Mouse (Mus musculus) embryonic facial prominence, embryonic 10.5 days (tissue): ENCODE data around the gene Nelfb. TPM values are rescaled to one million over a fixed set of nuclear protein-coding genes. Genes with fewer than 3 reads are reported as not detected.

ENCODE experiments used
- DNase-seq: peaks from one replicate; pipeline ENCODE4 v3.0.0-alpha.2; 2017; ENCODE audit warnings: low spot score
- H3K27ac ChIP-seq: fragments of 300-500 bp; sonication (generic); replicated peaks from 2 replicates; pipeline ENCODE4 v1.5.1; 2016; ENCODE audit warnings: mild to moderate bottlenecking
- H3K27me3 ChIP-seq: fragments of 300-500 bp; sonication (generic); replicated peaks from 2 replicates; pipeline ENCODE4 v1.6.1; 2016; ENCODE audit warnings: low read depth, mild to moderate bottlenecking; ENCODE audit not compliant: poor library complexity, severe bottlenecking
- H3K36me3 ChIP-seq: fragments of 300-500 bp; sonication (generic); replicated peaks from 2 replicates; pipeline ENCODE4 v1.6.1; 2016; ENCODE audit warnings: mild to moderate bottlenecking, moderate library complexity
- H3K4me1 ChIP-seq: fragments of 300-500 bp; sonication (generic); 2 replicates; pipeline ENCODE4 v1.6.1; 2016
- H3K4me3 ChIP-seq: fragments of 300-500 bp; sonication (generic); 2 replicates; pipeline ENCODE4 v1.5.1; 2016; ENCODE audit warnings: mild to moderate bottlenecking, moderate library complexity
- H3K9me3 ChIP-seq: fragments of 300-500 bp; sonication (generic); 2 replicates; pipeline ENCODE4 v1.6.1; 2016; ENCODE audit warnings: mild to moderate bottlenecking
- WGBS: fragments of 180-500 bp; shearing (Covaris S2); methylation state at CpG from one replicate; pipeline ENCODE4 v1.1.7; 2016; 5-methylcytosine and 5-hydroxymethylcytosine counted together
- polyA plus RNA-seq: library from polyadenylated mRNA; unstranded; fragments of >200 nt; fragmentation: Nextera tagmentation; extraction: Ambion mirVana; gene quantifications from 2 replicates; pipeline ENCODE4 v1.2.1, GENCODE M21; 2016

Gene Nelfb
- polyA plus RNA-seq, 1 experiment from 2014 or later = 124 TPM

- no peak overlapping the region for H3K27ac ChIP-seq
- peaks cover 7% of the 10 kb centered on the region; the same call in 1 of the 2 replicates for H3K36me3 ChIP-seq
- H3K27me3 ChIP-seq = peaks cover 41% of the 10 kb centered on the region
- DNase-seq = peak; percentile 85
- H3K4me1 ChIP-seq = peaks cover 32% of the 10 kb centered on the region
- WGBS = 2% methylated on average over 6 of the region's 6 CpGs
- H3K4me3 ChIP-seq = peak overlapping the region; percentile 6; the same call in 1 of the 2 replicates
- H3K9me3 ChIP-seq = no peaks in the 10 kb centered on the region
These were observed 17.9 kb downstream of the Nelfb start for GRCm38 (mm10) chr2:25193330-25193770.

GRCm38 (mm10) chr2:25187841-25188240, 23.4 kb downstream of the Nelfb start:
- Histone ChIP-seq H3K9me3 (no peaks in the 10 kb centered on the region), H3K4me1 (peaks cover 35% of the 10 kb centered on the region), H3K27ac (no peak overlapping the region), H3K27me3 (peaks cover 44% of the 10 kb centered on the region), H3K4me3 (no peak overlapping the region), H3K36me3 (peaks cover 8% of the 10 kb centered on the region)
- WGBS = 87% methylated on average over 6 of the region's 6 CpGs
- DNase-seq = no peak

GRCm38 (mm10) chr2:25186575-25186930, 24.7 kb downstream of the Nelfb start:
- DNase-seq = no peak
- Histone ChIP-seq H3K9me3 (no peaks in the 10 kb centered on the region), H3K36me3 (peaks cover 8% of the 10 kb centered on the region), H3K27ac (peak overlapping the region; percentile 91; the same call in 1 of the 2 replicates), H3K27me3 (peaks cover 56% of the 10 kb centered on the region), H3K4me3 (peak overlapping the region; percentile 66), H3K4me1 (peaks cover 44% of the 10 kb centered on the region)
- 26% methylated on average over 5 of the region's 5 CpGs for WGBS

- Histone ChIP-seq H3K9me3 (no peaks in the 10 kb centered on the region), H3K36me3 (peaks cover 8% of the 10 kb centered on the region), H3K27me3 (peaks cover 63% of the 10 kb centered on the region), H3K4me3 (peak overlapping the region; percentile 66), H3K4me1 (peaks cover 50% of the 10 kb centered on the region), H3K27ac (peak overlapping the region; percentile 91)
- WGBS = under 1% methylated on average over 64 of the region's 64 CpGs
- peak; percentile 87 for DNase-seq
These were observed 25.4 kb downstream of the Nelfb start for GRCm38 (mm10) chr2:25185625-25186574.

- H3K4me3 ChIP-seq = peak overlapping the region; percentile 66
- H3K4me1 ChIP-seq = peaks cover 62% of the 10 kb centered on the region
- 94% methylated on average over 7 of the region's 7 CpGs for WGBS
- H3K36me3 ChIP-seq = peaks cover 8% of the 10 kb centered on the region
- peaks cover 77% of the 10 kb centered on the region for H3K27me3 ChIP-seq
- no peak for DNase-seq
- H3K9me3 ChIP-seq = no peaks in the 10 kb centered on the region
- no peak overlapping the region for H3K27ac ChIP-seq
These were observed 26.8 kb downstream of the Nelfb start for GRCm38 (mm10) chr2:25184496-25184895.

GRCm38 (mm10) chr2:25183336-25183735, 28.0 kb downstream of the Nelfb start:
- H3K4me1 ChIP-seq = peaks cover 72% of the 10 kb centered on the region
- peaks cover 89% of the 10 kb centered on the region for H3K27me3 ChIP-seq
- peak overlapping the region; percentile 66 for H3K4me3 ChIP-seq
- no peaks in the 10 kb centered on the region for H3K9me3 ChIP-seq
- WGBS = 63% methylated on average over 2 of the region's 2 CpGs
- no peak overlapping the region for H3K27ac ChIP-seq
- DNase-seq = no peak
- peaks cover 8% of the 10 kb centered on the region for H3K36me3 ChIP-seq

GRCm38 (mm10) chr2:25182664-25183063, 28.6 kb downstream of the Nelfb start:
- Histone ChIP-seq H3K9me3 (no peaks in the 10 kb centered on the region), H3K27ac (peak overlapping the region; percentile 51), H3K4me3 (peak overlapping the region; percentile 66), H3K4me1 (peaks cover 78% of the 10 kb centered on the region), H3K27me3 (peaks cover 95% of the 10 kb centered on the region), H3K36me3 (peaks cover 8% of the 10 kb centered on the region)
- 20% methylated on average over 6 of the region's 6 CpGs for WGBS
- DNase-seq = no peak

GRCm38 (mm10) chr2:25181891-25182397, 29.3 kb downstream of the Nelfb start:
- peaks cover 8% of the 10 kb centered on the region for H3K36me3 ChIP-seq
- peaks cover 85% of the 10 kb centered on the region for H3K4me1 ChIP-seq
- DNase-seq = peak; percentile 32
- peak overlapping the region; percentile 88 for H3K27ac ChIP-seq
- under 1% methylated on average over 17 of the region's 17 CpGs for WGBS
- peak overlapping the region; percentile 66 for H3K4me3 ChIP-seq
- peaks cover 96% of the 10 kb centered on the region for H3K27me3 ChIP-seq
- no peaks in the 10 kb centered on the region for H3K9me3 ChIP-seq

- Histone ChIP-seq H3K27ac (peak overlapping the region; percentile 88), H3K4me1 (peaks cover 87% of the 10 kb centered on the region), H3K4me3 (peak overlapping the region; percentile 66), H3K9me3 (no peaks in the 10 kb centered on the region), H3K36me3 (peaks cover 8% of the 10 kb centered on the region), H3K27me3 (peaks cover 99% of the 10 kb centered on the region)
- DNase-seq = peak; percentile 74
- under 1% methylated on average over 100 of the region's 100 CpGs for WGBS
These were observed 30.1 kb downstream of the Nelfb start for GRCm38 (mm10) chr2:25180973-25181890.

- peaks cover 87% of the 10 kb centered on the region for H3K4me1 ChIP-seq
These were observed 30.8 kb downstream of the Nelfb start, which contains the start of gene Nrarp for GRCm38 (mm10) chr2:25180478-25180903. TSS of gene Nrarp (plus strand) at chr2:25180758.

GRCm38 (mm10) chr2:25179566-25180217, 31.6 kb downstream of the Nelfb start:
- peaks cover 91% of the 10 kb centered on the region for H3K27me3 ChIP-seq
- peaks cover 87% of the 10 kb centered on the region for H3K4me1 ChIP-seq
- peaks cover 8% of the 10 kb centered on the region for H3K36me3 ChIP-seq
- peak overlapping the region; percentile 66 for H3K4me3 ChIP-seq
- no peak for DNase-seq
- WGBS = 48% methylated on average over 15 of the region's 15 CpGs
- H3K27ac ChIP-seq = peak overlapping the region; percentile 73
- H3K9me3 ChIP-seq = no peaks in the 10 kb centered on the region

More at GRCm38 (mm10) chr2:25180478-25180903, 30.8 kb downstream of the Nelfb start, which contains the start of gene Nrarp:
- DNase-seq = peak; percentile 94
- peak within 1 kb of the TSS; percentile 88 for H3K27ac ChIP-seq
- peaks cover 8% of the 10 kb centered on the region for H3K36me3 ChIP-seq
- H3K9me3 ChIP-seq = no peaks in the 10 kb centered on the region
- WGBS = under 1% methylated on average over 35 of the region's 35 CpGs
- peaks cover 97% of the 10 kb centered on the region for H3K27me3 ChIP-seq
- peak within 1 kb of the TSS; percentile 66 for H3K4me3 ChIP-seq
